Mouse (Mus musculus): ENCODE results near the gene Ucn3. TPM values are rescaled to one million over a fixed set of nuclear protein-coding genes. Genes with fewer than 3 reads are reported as not detected.

Gene Ucn3
- polyA plus RNA-seq, 1 experiment from 2014 or later = not detected

DNA sequence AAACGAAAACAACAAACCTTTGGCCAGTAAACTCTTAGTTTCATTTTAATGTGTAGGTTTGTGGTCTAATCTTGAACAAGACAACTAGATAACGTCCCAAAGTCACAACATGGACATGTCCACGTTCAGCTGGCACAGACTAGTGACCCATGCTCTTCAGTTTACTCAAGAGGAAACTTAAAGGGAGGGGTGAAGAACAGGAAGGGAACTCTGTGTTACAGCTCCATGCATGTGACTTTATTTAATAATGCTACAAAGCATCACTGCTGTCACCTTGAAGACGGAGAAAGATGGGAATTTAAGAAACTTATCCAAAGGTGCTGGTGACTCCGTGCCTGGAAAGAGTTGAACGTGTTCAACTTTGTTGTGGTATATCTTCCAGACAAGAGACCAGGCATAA is 49.1 kb downstream of the Ucn3 start:
- ATAC-seq (ENCODE audit: low FRiP score) = no peak
- WGBS = 93% methylated on average over 6 of the region's 6 CpGs
- no peak for DNase-seq (ENCODE audit: low spot score)

DNA sequence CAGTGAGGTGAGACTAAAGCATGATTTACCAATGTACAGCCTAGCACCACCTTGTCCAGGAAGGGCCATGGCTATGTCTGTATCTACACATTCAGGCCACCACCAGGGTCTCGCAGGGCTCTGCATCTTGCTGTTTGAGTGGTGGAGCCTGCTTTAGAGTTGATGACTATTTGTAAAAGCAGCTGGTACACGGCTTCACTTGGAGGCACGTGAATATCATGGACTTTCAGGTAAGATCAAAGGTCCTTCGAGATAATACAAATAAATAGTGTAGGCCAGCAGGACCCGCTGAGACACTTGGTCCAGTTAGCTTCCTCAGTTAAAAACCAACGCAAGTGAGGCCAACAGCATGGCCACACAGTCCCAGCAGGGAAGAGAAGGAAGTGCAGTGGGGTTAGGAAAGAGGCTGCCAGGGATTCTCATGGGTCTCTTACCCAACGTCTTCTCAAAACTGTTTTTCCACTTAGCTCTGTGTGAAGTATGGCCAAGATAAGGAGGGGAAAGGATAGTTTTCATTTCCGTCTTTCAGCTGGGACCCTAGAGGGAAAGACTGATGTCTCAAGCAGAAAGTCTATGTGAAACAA is 49.7 kb downstream of the Ucn3 start:
- Histone ChIP-seq H3K9me3 (ENCODE audit: control insufficient read depth, low read length) (no peaks in the 10 kb centered on the region), H3K36me3 (ENCODE audit: control insufficient read depth, insufficient read depth, low read length) (no peaks in the 10 kb centered on the region), H3K4me3 (ENCODE audit: low read depth, low read length) (no peak overlapping the region), H3K9ac (ENCODE audit: low read depth, low read length) (no peak overlapping the region), H3K27ac (ENCODE audit: low read depth, low read length) (no peak overlapping the region), H3K4me1 (replicated peaks; ENCODE audit: control insufficient read depth, insufficient read depth, low read length) (no peaks in the 10 kb centered on the region), H3K27me3 (ENCODE audit: control insufficient read depth, insufficient read depth, low read length) (no peaks in the 10 kb centered on the region), H3K4me2 (replicated peaks; ENCODE audit: low read depth, low read length) (no peak overlapping the region)
- ATAC-seq (ENCODE audit: low FRiP score) (no peak), DNase-seq (ENCODE audit: low spot score) (no peak)
- 84% methylated on average over 8 of the region's 8 CpGs for WGBS

More for the DNA sequence above, 49.1 kb downstream of the Ucn3 start:
- no peaks in the 10 kb centered on the region for H3K27me3 ChIP-seq (ENCODE audit: control insufficient read depth, insufficient read depth, low read length)
- H3K27ac ChIP-seq (ENCODE audit: low read depth, low read length) = no peak overlapping the region
- H3K9me3 ChIP-seq (ENCODE audit: control insufficient read depth, low read length) = no peaks in the 10 kb centered on the region
- H3K4me1 ChIP-seq (replicated peaks; ENCODE audit: control insufficient read depth, insufficient read depth, low read length) = no peaks in the 10 kb centered on the region
- no peaks in the 10 kb centered on the region for H3K36me3 ChIP-seq (ENCODE audit: control insufficient read depth, insufficient read depth, low read length)
- no peak overlapping the region for H3K4me2 ChIP-seq (replicated peaks; ENCODE audit: low read depth, low read length)
- H3K4me3 ChIP-seq (ENCODE audit: low read depth, low read length) = no peak overlapping the region
- H3K9ac ChIP-seq (ENCODE audit: low read depth, low read length) = no peak overlapping the region

DNA sequence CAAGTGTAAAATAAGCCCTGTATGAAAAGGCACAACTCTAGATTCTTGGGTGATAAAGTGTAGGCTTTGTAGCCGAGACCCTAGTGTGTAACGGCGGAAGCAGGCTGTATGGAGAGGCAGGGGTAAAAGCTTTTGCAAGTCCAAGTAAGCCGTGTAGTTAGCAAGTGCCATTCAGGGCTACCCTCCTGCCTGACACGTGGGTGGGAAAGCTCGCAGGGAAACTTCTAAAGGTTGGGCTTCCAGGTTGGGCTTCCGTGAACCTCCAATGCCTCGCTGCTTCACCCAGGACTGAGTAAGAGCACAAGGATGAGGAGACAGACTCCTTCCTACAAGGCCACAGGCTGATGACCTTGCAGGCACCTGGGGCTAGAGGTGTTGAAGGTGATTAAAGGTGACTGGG is 50.6 kb downstream of the Ucn3 start:
- Histone ChIP-seq H3K27me3 (ENCODE audit: control insufficient read depth, insufficient read depth, low read length) (no peaks in the 10 kb centered on the region), H3K4me3 (ENCODE audit: low read depth, low read length) (no peak overlapping the region), H3K4me1 (replicated peaks; ENCODE audit: control insufficient read depth, insufficient read depth, low read length) (no peaks in the 10 kb centered on the region), H3K9ac (ENCODE audit: low read depth, low read length) (no peak overlapping the region), H3K36me3 (ENCODE audit: control insufficient read depth, insufficient read depth, low read length) (no peaks in the 10 kb centered on the region), H3K27ac (ENCODE audit: low read depth, low read length) (no peak overlapping the region), H3K9me3 (ENCODE audit: control insufficient read depth, low read length) (no peaks in the 10 kb centered on the region), H3K4me2 (replicated peaks; ENCODE audit: low read depth, low read length) (no peak overlapping the region)
- WGBS = 77% methylated on average over 8 of the region's 8 CpGs
- DNase-seq (ENCODE audit: low spot score) (no peak), ATAC-seq (ENCODE audit: low FRiP score) (no peak)

DNA sequence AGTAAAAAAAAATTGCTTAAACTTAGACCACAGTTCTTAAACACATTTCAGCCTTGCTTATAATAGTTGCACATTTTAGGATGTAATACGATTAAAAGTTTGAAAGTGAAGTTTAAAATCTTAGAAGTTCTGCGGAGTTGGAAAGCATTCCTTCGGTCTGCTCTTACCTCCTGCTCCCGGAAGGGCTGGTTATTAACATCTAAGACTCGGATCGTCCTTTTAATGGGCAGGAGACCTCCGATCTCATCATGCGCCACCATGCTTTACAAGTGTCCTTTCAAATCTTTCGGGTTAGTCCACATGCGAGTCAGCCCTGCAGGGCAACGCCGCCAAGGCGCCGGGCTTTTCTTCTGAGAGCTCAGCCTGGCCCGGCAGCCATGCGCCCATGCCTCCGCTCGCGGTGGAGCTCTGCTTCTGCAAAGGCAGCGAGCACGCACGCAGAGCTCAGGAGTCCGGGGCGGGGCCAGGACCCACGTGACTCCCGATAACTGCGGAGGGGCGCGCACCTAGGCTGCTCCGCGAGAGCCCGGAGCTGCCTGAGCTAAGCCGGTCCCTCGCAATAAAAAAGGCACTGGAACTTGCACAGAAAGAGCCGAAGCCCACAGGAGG is 51.9 kb downstream of the Ucn3 start:
- ATAC-seq (ENCODE audit: low FRiP score) (peak; percentile 96), DNase-seq (ENCODE audit: low spot score) (peak; percentile 87)
- Histone ChIP-seq H3K4me2 (replicated peaks; ENCODE audit: low read depth, low read length) (peak overlapping the region; percentile 60), H3K4me1 (replicated peaks; ENCODE audit: control insufficient read depth, insufficient read depth, low read length) (no peaks in the 10 kb centered on the region), H3K9me3 (ENCODE audit: control insufficient read depth, low read length) (no peaks in the 10 kb centered on the region), H3K36me3 (ENCODE audit: control insufficient read depth, insufficient read depth, low read length) (no peaks in the 10 kb centered on the region), H3K4me3 (ENCODE audit: low read depth, low read length) (peak overlapping the region; percentile 39), H3K27me3 (ENCODE audit: control insufficient read depth, insufficient read depth, low read length) (no peaks in the 10 kb centered on the region), H3K9ac (ENCODE audit: low read depth, low read length) (peak overlapping the region; percentile 56), H3K27ac (ENCODE audit: low read depth, low read length) (no peak overlapping the region)
- under 1% methylated on average over 35 of the region's 35 CpGs for WGBS

DNA sequence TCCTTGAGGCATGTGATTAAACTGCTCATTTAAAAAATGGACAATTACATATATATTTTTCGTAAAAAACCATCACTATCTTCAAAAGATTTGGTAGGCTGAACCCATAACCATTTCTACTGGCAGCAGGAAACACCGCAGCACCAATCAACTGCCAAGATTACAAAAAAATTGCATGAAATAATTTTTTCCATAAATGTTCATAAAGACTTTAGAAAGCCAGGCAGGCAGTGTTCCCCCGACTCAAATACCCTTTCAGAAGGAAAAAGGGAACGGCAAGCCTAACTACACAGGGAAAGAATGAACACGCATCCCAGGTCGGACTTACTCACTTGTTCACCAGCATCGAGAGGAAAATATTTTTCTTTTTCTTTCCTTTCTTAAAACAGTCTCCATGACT is 52.5 kb downstream of the Ucn3 start:
- H3K4me2 ChIP-seq (replicated peaks; ENCODE audit: low read depth, low read length) = peak overlapping the region; percentile 26; the same call in 1 of the 2 replicates
- H3K27ac ChIP-seq (ENCODE audit: low read depth, low read length) = no peak overlapping the region
- H3K9ac ChIP-seq (ENCODE audit: low read depth, low read length) = no peak overlapping the region
- H3K4me1 ChIP-seq (replicated peaks; ENCODE audit: control insufficient read depth, insufficient read depth, low read length) = no peaks in the 10 kb centered on the region
- DNase-seq (ENCODE audit: low spot score) = peak; percentile 28
- no peaks in the 10 kb centered on the region for H3K27me3 ChIP-seq (ENCODE audit: control insufficient read depth, insufficient read depth, low read length)
- ATAC-seq (ENCODE audit: low FRiP score) = no peak
- no peaks in the 10 kb centered on the region for H3K36me3 ChIP-seq (ENCODE audit: control insufficient read depth, insufficient read depth, low read length)
- H3K4me3 ChIP-seq (ENCODE audit: low read depth, low read length) = peak overlapping the region; percentile 39
- 18% methylated on average over 7 of the region's 7 CpGs for WGBS
- no peaks in the 10 kb centered on the region for H3K9me3 ChIP-seq (ENCODE audit: control insufficient read depth, low read length)

DNA sequence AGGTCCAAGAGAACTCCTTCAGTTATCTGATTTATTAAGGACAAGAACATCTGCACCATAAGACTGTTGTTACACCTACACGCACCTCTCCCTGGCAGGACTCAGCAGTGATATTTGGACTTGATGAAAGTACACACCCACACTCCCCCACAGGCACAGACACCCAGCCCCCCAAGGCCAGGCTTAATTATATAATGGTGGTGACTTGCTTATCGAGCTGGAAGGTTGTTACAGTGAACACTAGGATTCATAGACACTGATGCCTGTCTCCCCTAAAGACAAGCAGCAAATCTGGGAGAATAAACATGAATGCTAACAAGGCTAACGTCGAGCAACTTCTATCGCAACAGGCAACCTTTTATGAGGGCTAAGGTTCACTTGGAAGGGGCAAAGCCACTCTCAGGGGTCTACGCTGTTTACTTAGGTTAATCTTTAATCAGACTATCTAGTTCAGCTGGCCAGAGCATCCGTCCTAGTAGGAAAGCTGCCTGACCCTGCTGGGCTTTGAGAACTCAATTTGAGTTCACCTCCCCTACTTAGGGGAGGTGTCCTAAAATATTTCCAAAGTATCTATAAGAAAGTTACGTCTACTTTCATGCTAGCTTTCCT is 53.6 kb downstream of the Ucn3 start:
- Histone ChIP-seq H3K27me3 (ENCODE audit: control insufficient read depth, insufficient read depth, low read length) (no peaks in the 10 kb centered on the region), H3K9me3 (ENCODE audit: control insufficient read depth, low read length) (no peaks in the 10 kb centered on the region), H3K4me1 (replicated peaks; ENCODE audit: control insufficient read depth, insufficient read depth, low read length) (no peaks in the 10 kb centered on the region), H3K4me2 (replicated peaks; ENCODE audit: low read depth, low read length) (no peak overlapping the region), H3K4me3 (ENCODE audit: low read depth, low read length) (no peak overlapping the region), H3K36me3 (ENCODE audit: control insufficient read depth, insufficient read depth, low read length) (0 out of 2 replicates have a peak, but pooled peaks cover 4% of the 10 kb centered on the region), H3K9ac (ENCODE audit: low read depth, low read length) (no peak overlapping the region), H3K27ac (ENCODE audit: low read depth, low read length) (no peak overlapping the region)
- DNase-seq (ENCODE audit: low spot score) (no peak), ATAC-seq (ENCODE audit: low FRiP score) (no peak)
- WGBS = 42% methylated on average over 8 of the region's 8 CpGs

Other genes with a start within 250 kb of the Ucn3 start
- gene Calml3, start 141.0 kb downstream of the Ucn3 start, polyA plus RNA-seq (2014; fragmentation: Nextera tagmentation; extraction: Ambion mirVana) = not detected in 2 replicates
- gene Calm4, start 107.6 kb downstream of the Ucn3 start, polyA plus RNA-seq (2014; fragmentation: Nextera tagmentation; extraction: Ambion mirVana) = not detected in 2 replicates
- not detected in 2 replicates for gene Calm5, start 91.2 kb downstream of the Ucn3 start, polyA plus RNA-seq (2014; fragmentation: Nextera tagmentation; extraction: Ambion mirVana)
- 31.4 and 33.9 TPM in 2 replicates for gene Net1, start 27.1 kb downstream of the Ucn3 start, polyA plus RNA-seq (2014; fragmentation: Nextera tagmentation; extraction: Ambion mirVana)
- not detected in 2 replicates for gene Tubal3, start 27.1 kb downstream of the Ucn3 start, polyA plus RNA-seq (2014; fragmentation: Nextera tagmentation; extraction: Ambion mirVana)
- gene Akr1c14, start 103.7 kb upstream of the Ucn3 start, polyA plus RNA-seq (2014; fragmentation: Nextera tagmentation; extraction: Ambion mirVana) = 0.06 and 0.22 TPM in 2 replicates
- not detected in 2 replicates for gene Akr1c18, start 205.3 kb upstream of the Ucn3 start, polyA plus RNA-seq (2014; fragmentation: Nextera tagmentation; extraction: Ambion mirVana)
- gene Akr1c13, start 245.8 kb upstream of the Ucn3 start, polyA plus RNA-seq (2014; fragmentation: Nextera tagmentation; extraction: Ambion mirVana) = 1.0 TPM in 2 replicates